Mouse (Mus musculus) brain, embryonic 14.5 days (tissue): ENCODE data around the gene Plekhg1.

Experiments used
- CTCF ChIP-seq: fragments of 200-500 bp; IDR thresholded peaks from 2 replicates; pipeline ENCODE4 v1.5.1; 2012; ENCODE audit warnings: inconsistent platforms, mild to moderate bottlenecking, moderate library complexity, borderline replicate concordance; ENCODE audit not compliant: insufficient read depth, insufficient read length; ENCODE audit errors: extremely low read depth
- POLR2A ChIP-seq: fragments of 200-500 bp; IDR thresholded peaks from 2 replicates; pipeline ENCODE4 v1.6.1; 2012; ENCODE audit warnings: mild to moderate bottlenecking, inconsistent platforms, borderline replicate concordance; ENCODE audit not compliant: poor library complexity, insufficient read depth, insufficient read length, severe bottlenecking; ENCODE audit errors: extremely low read depth

DNA sequence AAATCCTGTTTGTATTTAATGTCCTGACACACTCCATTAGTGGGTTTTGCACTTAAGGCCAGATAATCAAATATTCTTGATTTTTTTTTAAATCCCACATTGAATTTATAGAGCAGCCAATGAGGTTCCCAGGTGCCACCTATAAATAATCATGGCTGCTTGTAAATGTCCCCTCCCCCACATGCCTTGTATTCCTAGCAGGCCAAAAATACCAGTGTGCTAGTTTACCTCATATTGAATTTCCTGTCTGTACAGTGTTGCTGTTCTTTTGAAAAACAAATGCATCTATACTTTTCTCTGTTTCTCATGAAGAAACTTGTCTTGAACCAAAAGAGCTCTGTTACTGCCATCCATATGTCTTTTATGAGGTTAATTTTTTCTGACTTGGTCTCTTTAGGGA, 59.3 kb downstream of the Plekhg1 start:
- no peak for TF ChIP-seq POLR2A
- no peak for TF ChIP-seq CTCF
